Mouse (Mus musculus): ENCODE results near the gene Mydgf.

The Mydgf gene

GRCm38 (mm10) chr17:56144546-56144945 is 39.2 kb downstream of the Mydgf start:
- no peak for DNase-seq (ENCODE audit: low read depth, low spot score)

GRCm38 (mm10) chr17:56141702-56142605 is 41.8 kb downstream of the Mydgf start:
- DNase-seq (ENCODE audit: low read depth, low spot score), result peak; percentile 67

GRCm38 (mm10) chr17:56139858-56140595 is 43.7 kb downstream of the Mydgf start, which contains the start of gene Sema6b:
TSS of gene Sema6b (minus strand) at chr17:56140343.
- DNase-seq (ENCODE audit: low read depth, low spot score), result peak; percentile 70

- no peak for DNase-seq (ENCODE audit: low read depth, low spot score)
Measured at GRCm38 (mm10) chr17:56139355-56139754, 44.4 kb downstream of the Mydgf start.

GRCm38 (mm10) chr17:56137839-56138613 is 45.7 kb downstream of the Mydgf start:
- DNase-seq (ENCODE audit: low read depth, low spot score), result no peak

- no peak for DNase-seq (ENCODE audit: low read depth, low spot score)
Measured at GRCm38 (mm10) chr17:56136558-56136957, 47.2 kb downstream of the Mydgf start.

- no peak for DNase-seq (ENCODE audit: low read depth, low spot score)
Measured at GRCm38 (mm10) chr17:56134463-56134971, 49.2 kb downstream of the Mydgf start.

- no peak for DNase-seq (ENCODE audit: low read depth, low spot score)
Measured at GRCm38 (mm10) chr17:56133457-56134363, 50.0 kb downstream of the Mydgf start.

GRCm38 (mm10) chr17:56132661-56133060 is 51.1 kb downstream of the Mydgf start:
- no peak for DNase-seq (ENCODE audit: low read depth, low spot score)

GRCm38 (mm10) chr17:56131814-56132213 is 51.9 kb downstream of the Mydgf start:
- no peak for DNase-seq (ENCODE audit: low read depth, low spot score)

GRCm38 (mm10) chr17:56131136-56131535 is 52.6 kb downstream of the Mydgf start:
- DNase-seq (ENCODE audit: low read depth, low spot score), result no peak

GRCm38 (mm10) chr17:56128246-56128645 is 55.5 kb downstream of the Mydgf start:
- DNase-seq (ENCODE audit: low read depth, low spot score), result no peak

- DNase-seq (ENCODE audit: low read depth, low spot score), result no peak
Measured at GRCm38 (mm10) chr17:56126175-56126574, 57.5 kb downstream of the Mydgf start.

All from mesoderm, embryonic 11.5 days (tissue).